Mouse (Mus musculus) neural tube, embryonic 14.5 days (tissue): ENCODE data around the gene Flnc. TPM values are rescaled to one million over a fixed set of nuclear protein-coding genes. Genes with fewer than 3 reads are reported as not detected.

Experiments used
- ATAC-seq: fragments of 200-750 bp; cut with Nextera tagmentation; 2 replicates; pipeline ENCODE4 v1.8.0; 2017; ENCODE audit warnings: low read depth, mild to moderate bottlenecking, moderate TSS enrichment, moderate library complexity
- H3K27ac ChIP-seq: fragments of 300-500 bp; sonication (generic); 2 replicates; pipeline ENCODE4 v1.5.1; 2014; ENCODE audit warnings: low read depth, mild to moderate bottlenecking, control low read depth, low read length, moderate library complexity, mixed read lengths
- H3K27me3 ChIP-seq: fragments of 300-500 bp; sonication (generic); 2 replicates; pipeline ENCODE4 v1.6.1; 2014; ENCODE audit warnings: low read length; ENCODE audit not compliant: control insufficient read depth, insufficient read depth
- H3K36me3 ChIP-seq: fragments of 300-500 bp; sonication (generic); 2 replicates; pipeline ENCODE4 v1.6.1; 2014; ENCODE audit warnings: low read length, mixed read lengths; ENCODE audit not compliant: control insufficient read depth, insufficient read depth
- H3K4me1 ChIP-seq: fragments of 300-500 bp; sonication (generic); 2 replicates; pipeline ENCODE4 v1.6.1; 2014; ENCODE audit warnings: low read length; ENCODE audit not compliant: control insufficient read depth, insufficient read depth
- H3K4me2 ChIP-seq: fragments of 300-500 bp; sonication (generic); 2 replicates; pipeline ENCODE4 v1.6.1; 2014; ENCODE audit warnings: mild to moderate bottlenecking, low read depth, low read length, control low read depth
- H3K4me3 ChIP-seq: fragments of 300-500 bp; sonication (generic); 2 replicates; pipeline ENCODE4 v1.5.1; 2014; ENCODE audit warnings: low read depth, low read length, control low read depth, mixed read lengths
- H3K9ac ChIP-seq: fragments of 300-500 bp; sonication (generic); replicated peaks from 2 replicates; pipeline ENCODE4 v1.6.1; 2014; ENCODE audit warnings: low read depth, mild to moderate bottlenecking, control low read depth, low read length, mixed read lengths
- H3K9me3 ChIP-seq: fragments of 300-500 bp; sonication (generic); 2 replicates; pipeline ENCODE4 v1.6.1; 2016; ENCODE audit warnings: low read length; ENCODE audit not compliant: control insufficient read depth
- WGBS: fragments of 180-500 bp; shearing (Covaris S2); extraction: QIAGEN DNeasy Blood & Tissue Kit; methylation state at CpG from one replicate; pipeline ENCODE4 v1.1.7; 2014; 5-methylcytosine and 5-hydroxymethylcytosine counted together
- microRNA-seq: library from miRNA; unstranded; fragments of <30 nt; microRNA quantifications from one replicate; pipeline ENCODE4, GENCODE M21; 2016
- polyA plus RNA-seq: library from polyadenylated mRNA; unstranded; fragments of >200 nt; fragmentation: Nextera tagmentation; extraction: Ambion mirVana; gene quantifications from 2 replicates; pipeline ENCODE4 v1.2.1, GENCODE M21; 2014

Gene Flnc
- polyA plus RNA-seq, 1 experiment from 2014 or later: 5.0 TPM

GRCm38 (mm10) chr6:29506834-29507233 is 73.8 kb downstream of the Flnc start:
- H3K36me3 ChIP-seq: no peaks in the 10 kb centered on the region
- peak; percentile 42; the same call in 1 of the 2 replicates for ATAC-seq
- peak overlapping the region; percentile 62 for H3K4me2 ChIP-seq
- H3K4me3 ChIP-seq: peak overlapping the region; percentile 42
- 0 out of 2 replicates have a peak overlapping the region, but pooled peaks have one; percentile 52 for H3K9ac ChIP-seq
- H3K27ac ChIP-seq: no peak overlapping the region
- peaks cover 8% of the 10 kb centered on the region; the same call in 1 of the 2 replicates for H3K27me3 ChIP-seq
- 22% methylated on average over 8 of the region's 8 CpGs for WGBS
- H3K9me3 ChIP-seq: no peaks in the 10 kb centered on the region
- peaks cover 7% of the 10 kb centered on the region; the same call in 1 of the 2 replicates for H3K4me1 ChIP-seq

GRCm38 (mm10) chr6:29507447-29508309 is 74.6 kb downstream of the Flnc start, which contains the start of gene Kcp:
Gene Kcp (minus strand): TSS chr6:29507952.
- peak within 1 kb of the TSS; percentile 42 for H3K4me3 ChIP-seq
- no peaks in the 10 kb centered on the region for H3K9me3 ChIP-seq
- H3K4me1 ChIP-seq: peaks cover 7% of the 10 kb centered on the region; the same call in 1 of the 2 replicates
- WGBS: under 1% methylated on average over 46 of the region's 47 CpGs
- peaks cover 8% of the 10 kb centered on the region; the same call in 1 of the 2 replicates for H3K27me3 ChIP-seq
- H3K4me2 ChIP-seq: peak within 1 kb of the TSS; percentile 62
- peak within 1 kb of the TSS; percentile 52 for H3K9ac ChIP-seq
- no peaks in the 10 kb centered on the region for H3K36me3 ChIP-seq
- ATAC-seq: peak; percentile 68
- H3K27ac ChIP-seq: no peak within 1 kb of the TSS

GRCm38 (mm10) chr6:29509086-29509485 is 76.0 kb downstream of the Flnc start:
- no peak for ATAC-seq
- no peak overlapping the region for H3K4me3 ChIP-seq
- peaks cover 8% of the 10 kb centered on the region; the same call in 1 of the 2 replicates for H3K27me3 ChIP-seq
- no peaks in the 10 kb centered on the region for H3K36me3 ChIP-seq
- H3K9ac ChIP-seq: no peak overlapping the region
- H3K4me2 ChIP-seq: no peak overlapping the region
- no peaks in the 10 kb centered on the region for H3K9me3 ChIP-seq
- H3K4me1 ChIP-seq: peaks cover 13% of the 10 kb centered on the region; the same call in 1 of the 2 replicates
- WGBS: 38% methylated on average over 2 of the region's 2 CpGs
- 0 out of 2 replicates have a peak overlapping the region, but pooled peaks have one; percentile 16 for H3K27ac ChIP-seq

Small RNAs within 50 kb of the gene (microRNA-seq; reads per million reads assigned to microRNA genes)
- gene Gm26220: not detected
- gene Gm44354: not detected

Other genes with a start within 250 kb of the Flnc start
- 77.6 and 83.7 TPM in 2 replicates for gene Impdh1, start 216.9 kb upstream of the Flnc start, polyA plus RNA-seq
- gene Hilpda, start 160.8 kb upstream of the Flnc start, polyA plus RNA-seq: 27.9 and 30.3 TPM in 2 replicates
- 0.44 and 0.64 TPM in 2 replicates for gene Fam71f2, start 153.7 kb upstream of the Flnc start, polyA plus RNA-seq
- gene Fam71f1, start 114.1 kb upstream of the Flnc start, polyA plus RNA-seq: not detected in 2 replicates
- 141 and 194 TPM in 2 replicates for gene Calu, start 85.2 kb upstream of the Flnc start, polyA plus RNA-seq
- gene Opn1sw, start 44.8 kb upstream of the Flnc start, polyA plus RNA-seq: 0.37 and 1.6 TPM in 2 replicates
- 55.7 and 69.1 TPM in 2 replicates for gene Ccdc136, start 36.9 kb upstream of the Flnc start, polyA plus RNA-seq
- gene Atp6v1f, start 34.5 kb downstream of the Flnc start, polyA plus RNA-seq: 281 and 350 TPM in 2 replicates
- 0.55 and 0.70 TPM in 2 replicates for gene Atp6v1fnb, start 38.2 kb downstream of the Flnc start, polyA plus RNA-seq
- 15.1 and 20.6 TPM in 2 replicates for gene Kcp, start 74.7 kb downstream of the Flnc start, polyA plus RNA-seq
- gene Irf5, start 93.4 kb downstream of the Flnc start, polyA plus RNA-seq: 0.95 and 2.3 TPM in 2 replicates
- 83.1 and 104 TPM in 2 replicates for gene Tnpo3, start 176.6 kb downstream of the Flnc start, polyA plus RNA-seq